ENCODE assay signal across 7 mouse cellular contexts in the genomic region with DNA sequence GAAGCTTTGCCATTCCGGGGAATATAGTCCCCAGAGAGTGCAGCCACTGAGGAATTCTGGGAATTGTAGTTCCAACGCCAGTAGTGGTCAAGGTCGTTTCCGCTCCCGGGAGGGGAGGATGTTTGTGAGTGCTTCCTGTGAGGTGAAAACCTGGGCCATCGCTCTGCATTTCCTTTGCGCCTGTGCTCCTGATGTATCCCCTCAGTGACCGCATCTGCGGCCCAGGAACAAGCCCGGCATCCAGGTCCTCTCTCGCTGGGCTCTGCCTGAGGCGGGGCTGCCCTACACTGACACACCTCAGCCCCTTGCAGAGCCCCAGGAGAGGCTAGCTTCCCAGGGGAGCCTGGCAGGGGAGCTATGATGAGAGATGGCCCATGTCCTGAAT. TPM values are rescaled to one million over a fixed set of nuclear protein-coding genes. Genes with fewer than 3 reads are reported as not detected.
DNase-seq lines count a peak whose midpoint lies in the region; ATAC-seq lines count a peak whose summit lies in the region.

A gene (plus strand): TSS at position 133 of the 385 bp plus-strand sequence.

- intact Hi-C loops in gastrocnemius, postnatal 36 days (cut with DNase I) = no loop called here
- intact Hi-C loops in left cerebral cortex, postnatal 10 days (cut with DNase I) = no loop called here

- no peaks in the 10 kb centered on the region for H3K27me3 ChIP-seq in intestine, embryonic 14.5 days (replicated peaks; ENCODE audit: control insufficient read depth, insufficient read depth, low read length)

- H3K36me3 ChIP-seq in intestine, embryonic 14.5 days (ENCODE audit: control insufficient read depth, insufficient read depth, low read length) = peaks cover 18% of the 10 kb centered on the region

- H3K4me2 ChIP-seq in intestine, embryonic 14.5 days (ENCODE audit: low read length) = peak within 1 kb of the TSS; percentile 68

- ATAC-seq in intestine, embryonic 14.5 days (replicated peaks; ENCODE audit: low FRiP score, low TSS enrichment, low read depth) = peak; percentile 90
- peak; percentile 97 for ATAC-seq in megakaryocyte progenitor cell, adult 5-6 weeks (replicated peaks; ENCODE audit: poor library complexity)

- DNase-seq in adrenal gland, adult 8-10 months = peak; percentile 77
- peak; percentile 96 for DNase-seq in embryo, embryonic 10.5 days (ENCODE audit: low spot score)
- DNase-seq in gastrocnemius, postnatal 36 days = peak; percentile 54 to 69
- DNase-seq in intestine, embryonic 14.5 days (ENCODE audit: low spot score) = peak; percentile 82
- peak; percentile 80 to 83 for DNase-seq in left cerebral cortex, postnatal 10 days (ENCODE audit: extremely low spot score in 1 of 2, low spot score in 2 of 2)
- peak; percentile 67 for DNase-seq in right cerebral cortex, postnatal 14 days

- H3K9me3 ChIP-seq in intestine, embryonic 14.5 days (ENCODE audit: control insufficient read depth, low read length) = no peaks in the 10 kb centered on the region

- 0 out of 2 replicates have a peak within 1 kb of the TSS, but pooled peaks have one; percentile 59 for H3K27ac ChIP-seq in intestine, embryonic 14.5 days (ENCODE audit: low read depth)

- no peaks in the 10 kb centered on the region; the same call in 1 of the 2 replicates for H3K4me1 ChIP-seq in intestine, embryonic 14.5 days (replicated peaks; ENCODE audit: control insufficient read depth, insufficient read depth, low read length)

- WGBS in intestine, embryonic 14.5 days = under 1% methylated on average over 12 of the region's 12 CpGs

- H3K9ac ChIP-seq in intestine, embryonic 14.5 days (ENCODE audit: low read length) = peak within 1 kb of the TSS; percentile 58

- peak within 1 kb of the TSS; percentile 67 for H3K4me3 ChIP-seq in intestine, embryonic 14.5 days (ENCODE audit: low read depth, low read length)

RNA-seq across cellular contexts. Expression of the gene that starts here (rescaled TPM):
- 1 to 10 TPM; 4.4 to 9.0 (median 5.8) TPM for total RNA-seq in adrenal gland, adult 8-10 months (2022)
- total RNA-seq in gastrocnemius, postnatal 36 days (2021) = 1 to 10 TPM; 3.6 to 3.8 TPM
- polyA plus RNA-seq in intestine, embryonic 14.5 days (2014; fragmentation: Nextera tagmentation; extraction: Ambion mirVana) = 7.4 and 8.1 TPM in 2 replicates
- 1 to 10 TPM; 8.7 to 8.9 TPM for total RNA-seq in left cerebral cortex, postnatal 10 days (2021)
- total RNA-seq in megakaryocyte progenitor cell, adult 5-6 weeks (2015) = 0.39 and 1.1 TPM in 2 replicates
- total RNA-seq in megakaryocyte progenitor cell, adult 5-6 weeks (2017) = 1.5 and 2.4 TPM in 2 replicates

Comparison
In these comparisons a context has a peak if more than half of its experiments do, and no peak if none do; other contexts are left out.
1. Peak in every context shown above with its lines: DNase-seq, ATAC-seq, H3K4me3 ChIP-seq and H3K27ac ChIP-seq.